Mouse (Mus musculus) CH12.LX (cell line): ENCODE measurements around the gene Gpld1. TPM values are rescaled to one million over a fixed set of nuclear protein-coding genes. Genes with fewer than 3 reads are reported as not detected.
A peak's percentile ranks its signal among the peaks of the same experiment; 100 is the strongest.

Source experiments
- DNase-seq: peaks from one replicate; pipeline ENCODE4 v3.0.0-alpha.2; 2013; ENCODE audit errors: extremely low read depth
- H3K27ac ChIP-seq: 2 replicates; pipeline ENCODE4 v1.5.1; 2012; ENCODE audit warnings: low read depth, mild to moderate bottlenecking, control low read depth, moderate library complexity; ENCODE audit not compliant: insufficient read depth
- H3K27me3 ChIP-seq: replicated peaks from 2 replicates; pipeline ENCODE3; 2012; ENCODE audit warnings: inconsistent platforms
- H3K36me3 ChIP-seq, 2 experiments: replicated peaks in 1 of 2; 2 replicates each; pipeline versions ENCODE3 to v1.6.1; 2012; ENCODE audit warnings: inconsistent platforms in 1 of 2, low read length in 1 of 2, mild to moderate bottlenecking in 1 of 2, mixed read lengths in 1 of 2, moderate library complexity in 1 of 2; ENCODE audit not compliant: control insufficient read depth in 1 of 2, insufficient read depth in 1 of 2
- H3K4me1 ChIP-seq, 2 experiments: 2 replicates each; pipeline ENCODE4 v1.6.1; 2012; ENCODE audit warnings: inconsistent platforms in 1 of 2, moderate library complexity in 1 of 2; ENCODE audit not compliant: insufficient read depth in 2 of 2, control insufficient read depth in 1 of 2
- H3K4me2 ChIP-seq: 2 replicates; pipeline ENCODE4 v1.6.1; 2012; ENCODE audit warnings: low read depth, mild to moderate bottlenecking, control low read depth; ENCODE audit not compliant: poor library complexity, insufficient read depth, severe bottlenecking
- H3K4me3 ChIP-seq, 3 experiments: fragments of 150-350 bp in 1 of 3; sonication (generic) in 1 of 3; replicated peaks in 1 of 3; 2 replicates each; pipeline versions ENCODE3 to v1.5.1; 2011 to 2012; ENCODE audit warnings: low read depth in 2 of 3, low read length in 2 of 3, mild to moderate bottlenecking in 2 of 3, moderate library complexity in 2 of 3, control low read depth in 1 of 3, improper control_type of control experiment in 1 of 3, inconsistent platforms in 1 of 3, mixed read lengths in 1 of 3; ENCODE audit not compliant: poor library complexity in 1 of 3
- H3K79me2 ChIP-seq: replicated peaks from 2 replicates; pipeline ENCODE4 v1.6.1; 2012; ENCODE audit warnings: mild to moderate bottlenecking, moderate library complexity; ENCODE audit not compliant: control insufficient read depth, poor library complexity, insufficient read depth, severe bottlenecking; ENCODE audit errors: extremely low read depth
- H3K9ac ChIP-seq: 2 replicates; pipeline ENCODE4 v1.6.1; 2012; ENCODE audit warnings: low read depth, mild to moderate bottlenecking, control low read depth, moderate library complexity; ENCODE audit not compliant: insufficient read depth
- H3K9me3 ChIP-seq: replicated peaks from 2 replicates; pipeline ENCODE3; 2012; ENCODE audit warnings: low read length, inconsistent platforms, mixed read lengths
- CHD1 ChIP-seq: IDR thresholded peaks from 2 replicates; pipeline ENCODE4 v1.6.1; 2012; ENCODE audit warnings: low read depth, low read length, improper control_type of control experiment, inconsistent platforms
- CHD2 ChIP-seq: IDR thresholded peaks from 2 replicates; pipeline ENCODE4 v1.6.1; 2011; ENCODE audit warnings: low read length, improper control_type of control experiment
- E2F4 ChIP-seq: IDR thresholded peaks from 2 replicates; pipeline ENCODE4 v1.6.1; 2011; ENCODE audit warnings: low read depth, low read length, improper control_type of control experiment; ENCODE audit not compliant: insufficient replicate concordance
- EP300 ChIP-seq: IDR thresholded peaks from 2 replicates; pipeline ENCODE4 v1.6.1; 2011; ENCODE audit warnings: low read length, improper control_type of control experiment
- ETS1 ChIP-seq: conservative IDR thresholded peaks from 2 replicates; pipeline ENCODE4 v1.6.1; 2012; ENCODE audit warnings: low read depth, mild to moderate bottlenecking, inconsistent platforms, low read length, improper control_type of control experiment, moderate library complexity
- HCFC1 ChIP-seq: IDR thresholded peaks from 2 replicates; pipeline ENCODE4 v1.6.1; 2012; ENCODE audit warnings: low read depth, mild to moderate bottlenecking, inconsistent platforms, low read length, improper control_type of control experiment
- IRF4 ChIP-seq: IDR thresholded peaks from 2 replicates; pipeline ENCODE4 v1.6.1; 2014; ENCODE audit warnings: low read depth, mild to moderate bottlenecking, inconsistent platforms, low read length, improper control_type of control experiment
- JUN ChIP-seq: IDR thresholded peaks from 2 replicates; pipeline ENCODE4 v1.6.1; 2011; ENCODE audit warnings: low read depth, mild to moderate bottlenecking, low read length, improper control_type of control experiment, moderate library complexity; ENCODE audit not compliant: insufficient read depth
- KAT2A ChIP-seq: IDR thresholded peaks from 2 replicates; pipeline ENCODE4 v1.6.1; 2012; ENCODE audit warnings: low read length, improper control_type of control experiment, inconsistent platforms; ENCODE audit not compliant: insufficient replicate concordance
- MEF2A ChIP-seq: IDR thresholded peaks from 2 replicates; pipeline ENCODE4 v1.6.1; 2014; ENCODE audit warnings: low read depth, mild to moderate bottlenecking, inconsistent platforms, low read length, improper control_type of control experiment, borderline replicate concordance
- NRF1 ChIP-seq: IDR thresholded peaks from 2 replicates; pipeline ENCODE4 v1.6.1; 2014; ENCODE audit warnings: low read depth, mild to moderate bottlenecking, inconsistent platforms, low read length, improper control_type of control experiment, moderate library complexity
- PAX5 ChIP-seq: IDR thresholded peaks from 2 replicates; pipeline ENCODE4 v1.6.1; 2012; ENCODE audit warnings: low read length, inconsistent platforms, mixed read lengths
- POLR2AphosphoS2 ChIP-seq: IDR thresholded peaks from 2 replicates; pipeline ENCODE4 v1.6.1; 2011; ENCODE audit warnings: low read depth, low read length, improper control_type of control experiment
- TBP ChIP-seq: conservative IDR thresholded peaks from 2 replicates; pipeline ENCODE4 v1.6.1; 2011; ENCODE audit warnings: low read depth, low read length, improper control_type of control experiment
- UBTF ChIP-seq: IDR thresholded peaks from 2 replicates; pipeline ENCODE4 v1.6.1; 2012; ENCODE audit warnings: low read depth, mild to moderate bottlenecking, inconsistent platforms, low read length, improper control_type of control experiment, moderate library complexity
- ZKSCAN1 ChIP-seq: IDR thresholded peaks from 2 replicates; pipeline ENCODE4 v1.6.1; 2012; ENCODE audit warnings: low read depth, inconsistent platforms, low read length, improper control_type of control experiment, borderline replicate concordance
- dilution Hi-C: fragments of 300-500 bp; cut with MboI; formaldehyde crosslinking; loops from 2 replicates; pipeline ENCODE4 v1.14.3; 2020; ENCODE audit warnings: low sequenced_read_pairs; ENCODE audit not compliant: extremely low pct_unique_long_range_greater_than_20kb, extremely low pct_ligation_motif_present
- in situ Hi-C: fragments of 300-500 bp; cut with MboI; formaldehyde crosslinking; loops from 3 replicates; pipeline ENCODE4 v1.14.3; 2019; ENCODE audit warnings: low sequenced_read_pairs, low pct_ligation_motif_present, low pct_unique_long_range_greater_than_20kb, mixed read lengths
- polyA plus RNA-seq: library from polyadenylated mRNA; unstranded; fragments of >175 nt; gene quantifications from 2 replicates; pipeline ENCODE4 v1.2.1, GENCODE M21; 2012; ENCODE audit warnings: low read depth; ENCODE audit not compliant: insufficient read length
- total RNA-seq, 2 experiments: library from RNA; depleted of rRNA; stranded (reverse); fragments of 300-350 nt in 1 of 2; fragments of >200 nt in 1 of 2; gene quantifications; 2 replicates each; pipeline ENCODE4 v1.2.3; 2012 to 2014

Gpld1 gene
- total and polyA plus RNA-seq, 3 experiments, result 0.23 to 1.4 (median 0.30) TPM

- TF ChIP-seq JUN (no peak), ZKSCAN1 (no peak), EP300 (no peak), MEF2A (no peak), CHD2 (no peak)
- no peak for DNase-seq
- Histone ChIP-seq H3K9me3 (no peaks in the 10 kb centered on the region), H3K4me2 (no peak overlapping the region), H3K27me3 (peaks cover 11% of the 10 kb centered on the region), H3K27ac (no peak overlapping the region), H3K79me2 (no peaks in the 10 kb centered on the region; the same call in 1 of the 2 replicates), H3K4me1 (peaks cover 0 to 5% of the 10 kb centered on the region in 2 experiments; a peak in 2 of 4 replicates), H3K4me3 (no peak overlapping the region), H3K36me3 (no peaks in the 10 kb centered on the region), H3K9ac (no peak overlapping the region)
- in situ Hi-C loops (no loop called here), dilution Hi-C loops (no loop called here)
Measured at GRCm38 (mm10) chr13:24933199-24933598, 9.8 kb upstream of the Gpld1 start.

DNA sequence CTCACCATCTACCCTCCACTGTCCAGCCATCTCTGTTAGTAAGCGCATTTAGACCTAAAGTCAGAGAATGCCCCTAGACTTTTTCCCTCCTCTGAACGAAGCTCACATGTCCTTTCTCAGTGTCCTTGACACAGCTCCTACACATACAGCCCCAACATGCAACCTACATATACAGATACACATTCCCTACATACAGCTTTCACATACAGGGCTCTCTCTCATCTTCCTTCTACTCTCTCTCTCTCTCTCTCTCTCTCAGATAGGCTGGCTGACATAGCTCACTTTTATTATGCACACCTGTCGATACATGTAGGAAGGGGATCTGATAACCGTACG is 6.2 kb upstream of the Gpld1 start:
- Histone ChIP-seq H3K79me2 (no peaks in the 10 kb centered on the region; the same call in 1 of the 2 replicates), H3K4me3 (peak overlapping the region; percentile 50 to 90 (median 61)), H3K27me3 (peaks cover 13% of the 10 kb centered on the region), H3K27ac (no peak overlapping the region), H3K9ac (peak overlapping the region; percentile 82; the same call in 1 of the 2 replicates), H3K36me3 (no peaks in the 10 kb centered on the region), H3K4me1 (peaks cover 0 to 10% of the 10 kb centered on the region in 2 experiments; a peak in 2 of 4 replicates), H3K9me3 (no peaks in the 10 kb centered on the region), H3K4me2 (peak overlapping the region; percentile 80)
- no peak for TF ChIP-seq TBP
- TF ChIP-seq NRF1, result no peak
- no peak for TF ChIP-seq HCFC1
- no peak for TF ChIP-seq IRF4
- no peak for TF ChIP-seq E2F4
- TF ChIP-seq POLR2AphosphoS2, result no peak
- TF ChIP-seq CHD1, result no peak
- TF ChIP-seq PAX5, result no peak
- no peak for TF ChIP-seq UBTF
- no peak for TF ChIP-seq EP300
- TF ChIP-seq KAT2A, result no peak
- no peak for TF ChIP-seq ETS1
- no peak for DNase-seq
- in situ Hi-C loops (loop anchor here (5.0 kb wide), 1 partner anchor 46 kb away; no protein-coding TSS in a partner anchor), dilution Hi-C loops (no loop called here)
